10 mouse cellular contexts compared by ENCODE assay signal in the genomic region with DNA sequence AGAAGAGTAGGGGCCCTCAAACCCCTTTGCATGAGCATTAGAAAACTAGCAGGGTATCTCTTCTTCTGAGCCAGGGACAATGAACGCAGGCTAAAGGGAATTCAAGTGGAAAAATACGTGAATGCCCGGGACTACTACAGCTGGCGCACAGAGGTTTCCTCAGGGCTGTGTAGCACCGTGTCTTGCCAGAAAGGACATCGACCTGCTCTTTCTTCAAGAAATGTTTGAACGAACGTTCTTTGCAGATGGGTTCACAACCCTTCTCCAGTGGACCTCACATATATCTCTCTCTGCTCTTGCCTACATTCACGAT. TPM values are rescaled to one million over a fixed set of nuclear protein-coding genes. Genes with fewer than 3 reads are reported as not detected.
DNase-seq lines count a peak whose midpoint lies in the region; ATAC-seq and TF ChIP-seq lines count a peak whose summit lies in the region.
"Had no signal": no experiment of that assay in that cellular context is flagged by ENCODE, and none has a peak within 500 bp of the region (broad histone marks: within the 10 kb centered on the region; RNA-seq: fewer than 3 reads in every experiment).

No protein-coding gene starts in this region.

- no peak overlapping the region for H3K9ac ChIP-seq in heart, postnatal 0 days (replicated peaks; ENCODE audit: low read depth, low read length)
- no peak overlapping the region for H3K9ac ChIP-seq in embryonic facial prominence, embryonic 15.5 days
- no peak overlapping the region for H3K9ac ChIP-seq in neural tube, embryonic 12.5 days

- DNase-seq in heart, postnatal 0 days (ENCODE audit: low spot score), result no peak
- DNase-seq in heart, postnatal 36 days, result no peak
- no peak for DNase-seq in limb, embryonic 10.5 days (ENCODE audit: low spot score)
- DNase-seq in natural killer cell, adult 2 months (ENCODE audit: low spot score in 2 of 2), result no peak
- no peak for DNase-seq in urinary bladder, postnatal 10 days (ENCODE audit: low spot score)
- DNase-seq: kidney, postnatal 14 days had no signal

- WGBS in heart, postnatal 0 days, result 4% methylated on average over 9 of the region's 9 CpGs
- WGBS in embryonic facial prominence, embryonic 15.5 days, result 3% methylated on average over 9 of the region's 9 CpGs
- WGBS in limb, embryonic 10.5 days, result 1% methylated on average over 9 of the region's 9 CpGs
- WGBS in neural tube, embryonic 12.5 days, result 1% methylated on average over 9 of the region's 9 CpGs

- peak overlapping the region; percentile 5; the same call in 1 of the 2 replicates for H3K4me3 ChIP-seq in heart, postnatal 0 days (ENCODE audit: low read depth, low read length)
- 0 out of 2 replicates have a peak overlapping the region, but pooled peaks have one; percentile 11 for H3K4me3 ChIP-seq in embryonic facial prominence, embryonic 15.5 days (replicated peaks)
- peak overlapping the region; percentile 19; the same call in 1 of the 2 replicates for H3K4me3 ChIP-seq in limb, embryonic 10.5 days
- peak overlapping the region; percentile 12; the same call in 1 of the 2 replicates for H3K4me3 ChIP-seq in neural tube, embryonic 12.5 days

- no peak for TF ChIP-seq EP300 in heart, postnatal 0 days (IDR thresholded peaks at IDR 0.05; ENCODE audit: low read depth)

- no peaks in the 10 kb centered on the region for H3K4me1 ChIP-seq in heart, postnatal 0 days (ENCODE audit: control insufficient read depth, insufficient read depth)
- peaks cover 7% of the 10 kb centered on the region; the same call in 1 of the 2 replicates for H3K4me1 ChIP-seq in embryonic facial prominence, embryonic 15.5 days
- H3K4me1 ChIP-seq in limb, embryonic 10.5 days, result peaks cover 3% of the 10 kb centered on the region
- peaks cover 9% of the 10 kb centered on the region for H3K4me1 ChIP-seq in neural tube, embryonic 12.5 days

- H3K27ac ChIP-seq in heart, postnatal 0 days (ENCODE audit: low read depth), result no peak overlapping the region
- H3K27ac ChIP-seq in embryonic facial prominence, embryonic 15.5 days (replicated peaks), result no peak overlapping the region
- H3K27ac ChIP-seq in limb, embryonic 10.5 days, result no peak overlapping the region
- no peak overlapping the region for H3K27ac ChIP-seq in neural tube, embryonic 12.5 days

- intact Hi-C loops in heart, postnatal 36 days (cut with DNase I), result no loop called here

- no peak for ATAC-seq in heart, postnatal 0 days (ENCODE audit: insufficient read depth, low read depth)
- ATAC-seq in embryonic facial prominence, embryonic 15.5 days (ENCODE audit: insufficient number of reproducible peaks, low FRiP score, low TSS enrichment, low read depth), result no peak
- ATAC-seq in neural tube, embryonic 12.5 days (ENCODE audit: low FRiP score, low read depth), result peak; percentile 10; the same call in 1 of the 2 replicates

- no peak overlapping the region for H3K4me2 ChIP-seq in heart, postnatal 0 days (ENCODE audit: low read depth, low read length)
- H3K4me2 ChIP-seq in embryonic facial prominence, embryonic 15.5 days (replicated peaks), result peak overlapping the region; percentile 27
- H3K4me2 ChIP-seq in neural tube, embryonic 12.5 days (replicated peaks), result peak overlapping the region; percentile 39

- no peaks in the 10 kb centered on the region for H3K9me3 ChIP-seq in heart, postnatal 0 days (replicated peaks; ENCODE audit: control insufficient read depth, low read length)
- H3K9me3 ChIP-seq in embryonic facial prominence, embryonic 15.5 days (replicated peaks), result no peaks in the 10 kb centered on the region
- no peaks in the 10 kb centered on the region for H3K9me3 ChIP-seq in limb, embryonic 10.5 days (replicated peaks)
- H3K9me3 ChIP-seq in neural tube, embryonic 12.5 days, result no peaks in the 10 kb centered on the region

- peaks cover 72% of the 10 kb centered on the region for H3K27me3 ChIP-seq in heart, postnatal 0 days (ENCODE audit: control insufficient read depth, insufficient read depth, low read length)
- peaks cover 80% of the 10 kb centered on the region for H3K27me3 ChIP-seq in embryonic facial prominence, embryonic 15.5 days
- peaks cover 91% of the 10 kb centered on the region for H3K27me3 ChIP-seq in limb, embryonic 10.5 days (ENCODE audit: low read depth, poor library complexity, severe bottlenecking)
- H3K27me3 ChIP-seq in neural tube, embryonic 12.5 days (replicated peaks), result peaks cover 80% of the 10 kb centered on the region

- H3K36me3 ChIP-seq in heart, postnatal 0 days (replicated peaks; ENCODE audit: control insufficient read depth, insufficient read depth, low read length), result no peaks in the 10 kb centered on the region
- H3K36me3 ChIP-seq in embryonic facial prominence, embryonic 15.5 days, result no peaks in the 10 kb centered on the region
- no peaks in the 10 kb centered on the region for H3K36me3 ChIP-seq in limb, embryonic 10.5 days
- no peaks in the 10 kb centered on the region for H3K36me3 ChIP-seq in neural tube, embryonic 12.5 days

- no peak for TF ChIP-seq CTCF in heart, postnatal 0 days (IDR thresholded peaks at IDR 0.05; ENCODE audit: low read depth)

RNA-seq across cellular contexts. Expression of a gene that starts 12.5 kb away (rescaled TPM):
- not detected in 2 replicates for total RNA-seq in heart, postnatal 0 days (2014; rRNA removed; ENCODE audit: low replicate concordance)
- polyA plus RNA-seq in heart, postnatal 0 days (2015; fragmentation: Nextera tagmentation; extraction: Ambion mirVana), result not detected in 2 replicates
- not detected for total RNA-seq in heart, postnatal 36 days (2021)
- 8.2 and 8.8 TPM in 2 replicates for polyA plus RNA-seq in embryonic facial prominence, embryonic 15.5 days (2015; fragmentation: Nextera tagmentation; extraction: Ambion mirVana)
- polyA plus RNA-seq in limb, embryonic 10.5 days (2016; fragmentation: Nextera tagmentation; extraction: Ambion mirVana), result not detected in 2 replicates
- not detected in 2 replicates for polyA plus RNA-seq in neural tube, embryonic 12.5 days (2016; fragmentation: Nextera tagmentation; extraction: Ambion mirVana)
- total RNA-seq: common myeloid progenitor, adult 5-6 weeks had no signal
- polyA plus RNA-seq: lung, embryonic 16.5 days had no signal
